Mouse (Mus musculus) right cerebral cortex, postnatal 10 days (tissue): ENCODE measurements around the gene Cntnap1.

Experiments
- DNase-seq, 2 experiments: peaks; one replicate each; pipeline ENCODE4 v3.0.0; 2021; ENCODE audit warnings: low spot score in 2 of 2

Cntnap1 gene

GRCm38 (mm10) chr11:101216936-101217335 lies 46.6 kb downstream of the Cntnap1 start:
- DNase-seq = no peak

GRCm38 (mm10) chr11:101218436-101219055 lies 48.2 kb downstream of the Cntnap1 start:
- DNase-seq = no peak

GRCm38 (mm10) chr11:101220853-101221252 lies 50.5 kb downstream of the Cntnap1 start:
- no peak for DNase-seq

GRCm38 (mm10) chr11:101221306-101221986 lies 51.1 kb downstream of the Cntnap1 start:
- no peak for DNase-seq

GRCm38 (mm10) chr11:101224337-101224736 lies 54.0 kb downstream of the Cntnap1 start:
- DNase-seq = no peak

GRCm38 (mm10) chr11:101225331-101226064 lies 55.2 kb downstream of the Cntnap1 start:
- DNase-seq = no peak

GRCm38 (mm10) chr11:101226065-101226701 lies 55.9 kb downstream of the Cntnap1 start, which contains the start of gene Ezh1:
Ezh1 (minus strand) TSS chr11:101226463.
- peak; percentile 89 to 92 for DNase-seq

DNA sequence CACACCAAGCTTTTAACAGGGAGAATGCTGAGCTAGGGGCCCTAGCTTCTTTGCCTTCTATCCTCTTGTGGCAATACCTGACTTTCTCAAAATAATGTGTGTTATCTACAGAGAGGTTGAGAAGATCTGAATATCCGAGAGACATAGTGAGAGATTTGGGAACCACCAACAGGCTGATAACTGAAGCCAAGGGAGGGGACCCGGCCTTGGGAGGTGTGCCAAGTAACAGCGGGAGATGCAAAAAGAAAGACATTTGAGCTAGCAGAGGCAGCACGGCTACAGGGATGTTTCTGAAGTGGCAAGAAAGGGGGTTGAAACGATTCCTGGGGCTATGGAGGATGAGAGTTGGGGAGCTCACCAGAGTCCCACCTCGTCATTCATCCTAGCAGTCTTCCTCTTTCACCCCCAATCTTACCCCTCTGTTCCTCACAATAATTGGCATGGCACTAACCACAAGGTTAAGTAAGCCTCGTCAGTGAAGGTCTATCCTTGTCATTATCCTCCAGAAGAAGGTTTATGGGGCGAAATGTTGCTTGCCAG lies 59.1 kb downstream of the Cntnap1 start:
- peak; percentile 43 to 56 for DNase-seq

GRCm38 (mm10) chr11:101230061-101230511 lies 59.8 kb downstream of the Cntnap1 start:
- no peak for DNase-seq

DNA sequence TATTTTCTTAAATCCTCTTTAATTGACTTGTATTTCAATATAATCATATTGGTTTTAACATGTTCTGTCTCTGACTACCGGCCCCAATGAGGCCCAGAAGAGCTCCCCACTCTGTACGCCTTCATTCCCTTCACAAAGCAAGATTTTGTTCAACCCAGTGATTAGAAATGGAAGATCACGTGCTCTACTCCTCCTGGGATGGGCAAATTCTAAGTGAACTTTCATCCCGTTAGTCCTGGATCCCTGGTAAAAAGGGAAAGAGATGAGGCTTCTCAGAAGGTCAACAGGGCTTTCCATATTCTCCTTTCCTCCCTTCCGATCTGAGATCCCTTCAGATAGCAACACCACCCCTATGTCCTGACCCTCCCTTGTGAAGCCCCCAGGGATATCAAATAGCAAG lies 60.2 kb downstream of the Cntnap1 start:
- DNase-seq = no peak

DNA sequence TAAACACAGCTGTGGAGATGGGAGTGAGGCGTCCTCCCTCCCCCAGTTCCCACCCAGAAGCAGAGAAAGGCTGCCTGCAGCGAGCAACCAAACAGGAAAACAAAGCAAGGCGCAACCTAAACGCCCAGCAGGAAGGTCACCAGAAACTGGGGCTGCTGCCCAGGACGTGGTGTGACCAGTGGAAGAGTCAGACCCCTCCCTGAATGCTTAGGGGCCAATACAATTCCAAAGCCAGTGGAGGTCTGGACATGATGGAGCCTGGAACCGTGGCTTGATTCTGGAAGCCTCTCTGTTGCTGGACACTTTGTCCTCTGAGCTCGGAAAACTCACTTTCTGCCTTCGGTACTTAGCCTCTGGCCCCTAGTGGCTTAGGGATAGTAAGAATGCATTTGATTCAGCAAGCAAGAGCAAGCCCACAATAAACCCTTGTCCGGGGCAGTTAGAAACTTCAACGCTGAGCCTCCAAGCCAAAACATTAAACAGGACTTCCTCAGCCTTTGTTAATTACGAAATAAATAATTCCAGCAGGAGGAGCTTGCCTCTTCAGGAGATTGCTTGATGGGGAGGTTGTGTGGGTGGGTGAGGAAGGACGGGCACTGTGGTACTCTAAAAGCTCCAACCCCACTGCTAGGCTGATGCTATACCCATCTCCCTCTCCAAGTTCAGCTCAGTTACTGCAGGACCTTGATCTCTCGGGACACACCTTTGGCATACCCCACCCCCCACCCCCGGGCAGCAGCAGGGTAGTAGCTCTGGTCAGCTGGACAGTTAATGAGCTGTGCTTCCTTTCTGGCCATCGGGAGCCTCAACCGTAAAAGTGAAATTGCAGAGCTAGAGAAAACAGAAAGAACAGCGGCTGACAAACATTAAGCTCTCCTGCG lies 60.9 kb downstream of the Cntnap1 start:
- peak in 1 of 2 experiments; percentile 44 for DNase-seq

GRCm38 (mm10) chr11:101232010-101232839 lies 61.9 kb downstream of the Cntnap1 start:
- DNase-seq = no peak

DNA sequence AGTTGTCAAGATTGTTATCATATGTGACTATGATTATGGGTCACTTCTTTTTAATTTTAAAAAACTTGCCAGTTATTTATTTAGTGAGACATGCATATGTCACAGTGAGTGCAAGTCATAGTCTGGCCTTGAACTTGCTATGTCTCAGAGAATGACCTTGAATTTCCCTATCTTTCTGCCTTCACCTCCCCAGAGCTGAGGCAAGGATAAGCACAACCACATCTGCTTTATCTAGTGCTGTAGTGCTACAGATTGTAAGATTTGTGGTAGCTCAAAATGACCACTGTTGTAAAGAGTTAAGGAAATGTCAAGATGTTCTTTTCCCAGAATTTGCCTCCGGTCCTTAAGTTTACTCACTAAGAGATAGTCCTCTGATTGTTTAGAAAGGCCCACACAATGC lies 62.9 kb downstream of the Cntnap1 start:
- no peak for DNase-seq

GRCm38 (mm10) chr11:101234124-101234523 lies 63.8 kb downstream of the Cntnap1 start:
- DNase-seq = no peak

DNA sequence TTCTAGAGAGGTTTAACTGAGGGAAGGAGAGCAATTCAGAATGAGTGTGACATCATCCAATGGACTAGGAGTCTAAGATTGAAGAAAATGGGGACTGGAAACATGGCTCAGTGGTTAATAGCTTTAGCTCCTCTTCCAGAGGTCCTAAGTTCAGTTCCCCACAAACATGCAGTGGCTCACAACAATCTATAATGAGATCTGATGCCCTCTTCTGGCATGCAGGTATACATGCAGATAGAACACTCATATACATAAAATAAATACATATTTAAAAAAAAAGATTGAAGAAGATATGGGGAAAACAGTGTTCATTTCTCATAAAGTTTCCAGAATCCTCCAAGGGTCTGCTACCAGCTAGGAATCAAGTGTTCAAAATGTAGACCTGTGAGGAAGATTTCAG lies 65.1 kb downstream of the Cntnap1 start:
- DNase-seq = no peak

GRCm38 (mm10) chr11:101236782-101237181 lies 66.5 kb downstream of the Cntnap1 start:
- DNase-seq = no peak

DNA sequence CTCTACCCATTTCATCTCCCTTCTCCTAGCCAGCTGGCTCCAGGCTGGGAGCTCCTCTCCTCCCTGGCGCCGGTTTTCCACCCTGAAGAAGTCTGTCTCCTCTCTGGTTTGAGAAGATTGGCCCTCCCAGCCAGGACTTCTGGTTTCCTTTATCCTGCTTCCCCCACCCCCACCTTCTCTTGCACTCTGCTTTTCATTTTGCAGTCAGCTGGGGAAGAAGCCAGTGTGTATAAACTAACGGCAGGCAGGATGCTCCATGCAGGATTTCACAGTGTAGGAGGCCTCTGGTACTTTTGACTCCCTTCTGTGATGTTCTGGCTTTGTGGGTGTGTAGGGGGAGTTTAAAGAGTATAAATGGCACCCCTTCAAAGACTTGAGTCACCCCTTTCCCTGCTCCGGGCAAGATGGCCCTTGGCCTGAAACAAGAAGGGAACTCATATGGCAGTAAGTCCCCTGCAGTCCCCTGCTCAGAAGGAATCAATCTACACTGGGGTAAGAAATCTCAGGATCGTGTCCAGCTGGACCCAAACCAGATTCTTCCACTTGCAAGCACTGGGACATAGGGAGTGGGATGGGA lies 67.8 kb downstream of the Cntnap1 start:
- DNase-seq = peak in 1 of 2 experiments; percentile 42
